ENCODE assay signal across 7 mouse cellular contexts in genomic region chr7:141122245-141122644, GRCm38 (mm10). TPM values are rescaled to one million over a fixed set of nuclear protein-coding genes. Genes with fewer than 3 reads are reported as not detected.
DNase-seq lines count a peak whose midpoint lies in the region; ATAC-seq and TF ChIP-seq lines count a peak whose summit lies in the region.

Gene Ptdss2 (plus strand): TSS chr7:141122382.

- TF ChIP-seq POLR2A in bone marrow macrophage, adult 2 months (IDR thresholded peaks at IDR 0.05; ENCODE audit: borderline replicate concordance, low read depth, low read length), result no peak

- H3K9me3 ChIP-seq in intestine, embryonic 14.5 days (ENCODE audit: control insufficient read depth, low read length), result no peaks in the 10 kb centered on the region
- H3K9me3 ChIP-seq in limb, embryonic 13.5 days, result no peaks in the 10 kb centered on the region
- H3K9me3 ChIP-seq in midbrain, embryonic 15.5 days, result no peaks in the 10 kb centered on the region

- 36% methylated on average over 14 of the region's 14 CpGs for WGBS in intestine, embryonic 14.5 days
- WGBS in limb, embryonic 13.5 days, result 44% methylated on average over 14 of the region's 14 CpGs
- 54% methylated on average over 14 of the region's 14 CpGs for WGBS in midbrain, embryonic 15.5 days

- H3K27ac ChIP-seq in bone marrow macrophage, adult 2 months (ENCODE audit: insufficient read depth, low read depth, low read length), result peak within 1 kb of the TSS; percentile 64
- peak within 1 kb of the TSS; percentile 71 for H3K27ac ChIP-seq in intestine, embryonic 14.5 days (ENCODE audit: low read depth)
- peak within 1 kb of the TSS; percentile 83 for H3K27ac ChIP-seq in limb, embryonic 13.5 days
- H3K27ac ChIP-seq in midbrain, embryonic 15.5 days, result peak within 1 kb of the TSS; percentile 85

- CTCF ChIA-PET in Patski (lab: Charles Lee), result interaction anchor here (1.9 kb wide), 1 partner anchor 55 kb away, joined by 5 read pairs; no protein-coding TSS in a partner anchor

- no peak for TF ChIP-seq CTCF in Patski (IDR thresholded peaks at IDR 0.05)
- no peak for TF ChIP-seq CTCF in bone marrow macrophage, adult 2 months (IDR thresholded peaks at IDR 0.05; ENCODE audit: low read depth, low read length)

- H3K4me1 ChIP-seq in bone marrow macrophage, adult 2 months (ENCODE audit: control insufficient read depth, insufficient read depth, low read length), result peaks cover 16% of the 10 kb centered on the region
- no peaks in the 10 kb centered on the region for H3K4me1 ChIP-seq in intestine, embryonic 14.5 days (replicated peaks; ENCODE audit: control insufficient read depth, insufficient read depth, low read length)
- peaks cover 7% of the 10 kb centered on the region for H3K4me1 ChIP-seq in limb, embryonic 13.5 days
- peaks cover 6% of the 10 kb centered on the region; the same call in 1 of the 2 replicates for H3K4me1 ChIP-seq in midbrain, embryonic 15.5 days

- H3K4me3 ChIP-seq in bone marrow macrophage, adult 2 months (ENCODE audit: insufficient read depth, low read length), result peak within 1 kb of the TSS; percentile 72
- H3K4me3 ChIP-seq in intestine, embryonic 14.5 days (ENCODE audit: low read depth, low read length), result peak within 1 kb of the TSS; percentile 72
- H3K4me3 ChIP-seq in limb, embryonic 13.5 days, result peak within 1 kb of the TSS; percentile 60
- H3K4me3 ChIP-seq in midbrain, embryonic 15.5 days, result peak within 1 kb of the TSS; percentile 58

- peak within 1 kb of the TSS; percentile 59 for H3K9ac ChIP-seq in intestine, embryonic 14.5 days (ENCODE audit: low read length)
- peak within 1 kb of the TSS; percentile 76 for H3K9ac ChIP-seq in limb, embryonic 13.5 days
- peak within 1 kb of the TSS; percentile 60 for H3K9ac ChIP-seq in midbrain, embryonic 15.5 days

- no peak for DNase-seq in Patski (ENCODE audit: low read depth, low spot score)
- peak; percentile 29 for DNase-seq in gastrocnemius, postnatal 25 days
- peak; percentile 59 for DNase-seq in intestine, embryonic 14.5 days (ENCODE audit: low spot score)
- DNase-seq in right cerebral cortex, postnatal 10 days (ENCODE audit: low spot score in 2 of 2), result no peak

- POLR2A ChIA-PET in Patski (lab: Charles Lee), result interaction anchor here (1.8 kb wide), 1 partner anchor 71 kb away, joined by 4 read pairs; the partner anchor contains the start of gene Hras

- H3K36me3 ChIP-seq in intestine, embryonic 14.5 days (ENCODE audit: control insufficient read depth, insufficient read depth, low read length), result no peaks in the 10 kb centered on the region
- no peaks in the 10 kb centered on the region for H3K36me3 ChIP-seq in limb, embryonic 13.5 days
- H3K36me3 ChIP-seq in midbrain, embryonic 15.5 days (replicated peaks), result no peaks in the 10 kb centered on the region

- peak within 1 kb of the TSS; percentile 67 for H3K4me2 ChIP-seq in intestine, embryonic 14.5 days (ENCODE audit: low read length)
- H3K4me2 ChIP-seq in limb, embryonic 13.5 days (replicated peaks), result peak within 1 kb of the TSS; percentile 76
- peak within 1 kb of the TSS; percentile 68 for H3K4me2 ChIP-seq in midbrain, embryonic 15.5 days

- in situ Hi-C loops in Patski (cut with MboI; ENCODE audit: low pct_unique_long_range_greater_than_20kb), result no loop called here

- no peaks in the 10 kb centered on the region for H3K27me3 ChIP-seq in Patski
- H3K27me3 ChIP-seq in intestine, embryonic 14.5 days (replicated peaks; ENCODE audit: control insufficient read depth, insufficient read depth, low read length), result no peaks in the 10 kb centered on the region
- peaks cover 12% of the 10 kb centered on the region for H3K27me3 ChIP-seq in limb, embryonic 13.5 days
- peaks cover 3% of the 10 kb centered on the region; the same call in 1 of the 2 replicates for H3K27me3 ChIP-seq in midbrain, embryonic 15.5 days (replicated peaks)

- ATAC-seq in Patski, result no peak
- ATAC-seq in intestine, embryonic 14.5 days (replicated peaks; ENCODE audit: low FRiP score, low TSS enrichment, low read depth), result no peak
- no peak for ATAC-seq in limb, embryonic 13.5 days (ENCODE audit: low FRiP score, low read depth)
- ATAC-seq in midbrain, embryonic 15.5 days (replicated peaks), result no peak

RNA-seq across cellular contexts. Expression of gene Ptdss2, which starts in this region (rescaled TPM):
- 96.0 TPM for polyA plus RNA-seq in Patski (2021)
- 20.7 and 21.5 TPM in 2 replicates for polyA plus RNA-seq in bone marrow macrophage, adult 2 months (2012; ENCODE audit: insufficient read depth, insufficient read length, missing spikeins)
- total RNA-seq in gastrocnemius, postnatal 25 days (2021), result 10 to 100 TPM; 18.7 to 25.6 TPM
- 62.6 and 63.9 TPM in 2 replicates for polyA plus RNA-seq in intestine, embryonic 14.5 days (2014; fragmentation: Nextera tagmentation; extraction: Ambion mirVana)
- 85.5 and 89.2 TPM in 2 replicates for polyA plus RNA-seq in limb, embryonic 13.5 days (2015; fragmentation: Nextera tagmentation; extraction: Ambion mirVana)
- polyA plus RNA-seq in midbrain, embryonic 15.5 days (2015; fragmentation: Nextera tagmentation; extraction: Ambion mirVana), result 83.3 and 86.2 TPM in 2 replicates

Comparison
In these comparisons a context has a peak if more than half of its experiments do, and no peak if none do; other contexts are left out.
1. DNase-seq: peak in gastrocnemius, postnatal 25 days (single experiment) and intestine, embryonic 14.5 days (single experiment); none in Patski (single experiment) and right cerebral cortex, postnatal 10 days (0 of 2).
2. Peak in every context shown above with its lines, with median percentiles within 50 percentile points of each other: H3K27ac ChIP-seq, H3K4me3 ChIP-seq, H3K4me2 ChIP-seq and H3K9ac ChIP-seq.